Mouse (Mus musculus): ENCODE measurements at regions not wholly inside any gene's neighbourhood (a gene's known extent, or its start where the extent isn't known, plus 50 kb on each side); places are given as distances from the start of the nearest gene placed in this dataset.
"Not testable (repeated sequence)": the region's sequence is repeated elsewhere in the genome, so short reads cannot be mapped to it uniquely, and the experiment has no call there.

GRCm38 (mm10) chr2:72614256-72614655 lies 138.3 kb downstream of the Cdca7 start:
- peak; percentile 11 for DNase-seq (ENCODE audit: extremely low read depth, insufficient read length, low spot score)

GRCm38 (mm10) chr2:72615869-72616268 lies 139.9 kb downstream of the Cdca7 start:
- DNase-seq (ENCODE audit: extremely low read depth, insufficient read length, low spot score) = no peak

GRCm38 (mm10) chr2:72616412-72616811 lies 140.5 kb downstream of the Cdca7 start:
- no peak for DNase-seq (ENCODE audit: extremely low read depth, insufficient read length, low spot score)

GRCm38 (mm10) chr2:72619446-72619845 lies 143.5 kb downstream of the Cdca7 start:
- DNase-seq (ENCODE audit: extremely low read depth, insufficient read length, low spot score) = no peak

- no peak for DNase-seq (ENCODE audit: extremely low read depth, insufficient read length, low spot score)
Observed at GRCm38 (mm10) chr2:72620182-72620652, 144.3 kb downstream of the Cdca7 start.

GRCm38 (mm10) chr2:72627915-72628314 lies 152.0 kb downstream of the Cdca7 start:
- no peak for DNase-seq (ENCODE audit: extremely low read depth, insufficient read length, low spot score)

GRCm38 (mm10) chr2:72628626-72629470 lies 152.9 kb downstream of the Cdca7 start:
- no peak for DNase-seq (ENCODE audit: extremely low read depth, insufficient read length, low spot score)

- no peak for DNase-seq (ENCODE audit: extremely low read depth, insufficient read length, low spot score)
Observed at GRCm38 (mm10) chr2:72629691-72630461, 153.9 kb downstream of the Cdca7 start.

- DNase-seq (ENCODE audit: extremely low read depth, insufficient read length, low spot score) = no peak
Observed at GRCm38 (mm10) chr2:72637881-72638620, 162.1 kb downstream of the Cdca7 start.

- DNase-seq (ENCODE audit: extremely low read depth, insufficient read length, low spot score) = no peak
Observed at GRCm38 (mm10) chr2:72639022-72639421, 163.1 kb downstream of the Cdca7 start.

GRCm38 (mm10) chr2:72641228-72641627 lies 165.3 kb downstream of the Cdca7 start:
- no peak for DNase-seq (ENCODE audit: extremely low read depth, insufficient read length, low spot score)

- no peak for DNase-seq (ENCODE audit: extremely low read depth, insufficient read length, low spot score)
Observed at GRCm38 (mm10) chr2:72644151-72644843, 168.3 kb downstream of the Cdca7 start.

- DNase-seq (ENCODE audit: extremely low read depth, insufficient read length, low spot score) = no peak
Observed at GRCm38 (mm10) chr2:72647642-72648041, 171.7 kb downstream of the Cdca7 start.

GRCm38 (mm10) chr2:72648294-72648693 lies 172.3 kb downstream of the Cdca7 start:
- no peak for DNase-seq (ENCODE audit: extremely low read depth, insufficient read length, low spot score)

- no peak for DNase-seq (ENCODE audit: extremely low read depth, insufficient read length, low spot score)
Observed at GRCm38 (mm10) chr2:72655864-72656263, 179.9 kb downstream of the Cdca7 start.

- no peak for DNase-seq (ENCODE audit: extremely low read depth, insufficient read length, low spot score)
Observed at GRCm38 (mm10) chr2:72657101-72657920, 181.4 kb downstream of the Cdca7 start.

GRCm38 (mm10) chr2:72662396-72662795 lies 186.4 kb downstream of the Cdca7 start:
- DNase-seq (ENCODE audit: extremely low read depth, insufficient read length, low spot score) = no peak

GRCm38 (mm10) chr2:72662979-72663780 lies 187.2 kb downstream of the Cdca7 start:
- DNase-seq (ENCODE audit: extremely low read depth, insufficient read length, low spot score) = no peak

- not testable (repeated sequence) for DNase-seq (ENCODE audit: extremely low read depth, insufficient read length, low spot score)
Observed at GRCm38 (mm10) chr2:72667396-72667795, 191.4 kb downstream of the Cdca7 start.
